Mouse (Mus musculus) heart, adult 18-20 months (tissue): ENCODE measurements around the gene Pgm5. TPM values are rescaled to one million over a fixed set of nuclear protein-coding genes. Genes with fewer than 3 reads are reported as not detected.

Source experiments
- DNase-seq, 2 experiments: peaks; one replicate each; pipeline ENCODE4 v3.0.0; 2021 to 2022; ENCODE audit warnings: mixed read lengths in 1 of 2
- total RNA-seq, 2 experiments: library from RNA; stranded (reverse); gene quantifications; 2 replicates each; pipeline ENCODE4 v1.2.3; 2021

The Pgm5 gene
- total RNA-seq, 2 experiments from 2014 or later: 108 TPM

- DNase-seq: no peak
These were observed 199.3 kb downstream of the Pgm5 start for GRCm38 (mm10) chr19:24662346-24662745.

- peak in 1 of 2 experiments; percentile 31 for DNase-seq
These were observed 204.7 kb downstream of the Pgm5 start for GRCm38 (mm10) chr19:24656981-24657380.

GRCm38 (mm10) chr19:24653230-24653799 is 208.3 kb downstream of the Pgm5 start:
- no peak for DNase-seq

- DNase-seq: no peak
These were observed 209.2 kb downstream of the Pgm5 start for GRCm38 (mm10) chr19:24652342-24653019.

- no peak for DNase-seq
These were observed 210.1 kb downstream of the Pgm5 start for GRCm38 (mm10) chr19:24651595-24651994.

GRCm38 (mm10) chr19:24650428-24650827 is 211.2 kb downstream of the Pgm5 start:
- DNase-seq: no peak

GRCm38 (mm10) chr19:24648016-24648415 is 213.6 kb downstream of the Pgm5 start:
- DNase-seq: no peak

GRCm38 (mm10) chr19:24646162-24646829 is 215.4 kb downstream of the Pgm5 start:
- peak in 1 of 2 experiments; percentile 18 for DNase-seq

- peak; percentile 21 to 49 for DNase-seq
These were observed 216.7 kb downstream of the Pgm5 start for GRCm38 (mm10) chr19:24644971-24645370.

- DNase-seq: no peak
These were observed 220.7 kb downstream of the Pgm5 start for GRCm38 (mm10) chr19:24640982-24641381.

- no peak for DNase-seq
These were observed 223.7 kb downstream of the Pgm5 start for GRCm38 (mm10) chr19:24637988-24638387.

GRCm38 (mm10) chr19:24636616-24637015 is 225.0 kb downstream of the Pgm5 start:
- no peak for DNase-seq

- peak; percentile 69 to 80 for DNase-seq
These were observed 227.1 kb downstream of the Pgm5 start for GRCm38 (mm10) chr19:24634602-24635001.

Other genes starting within 250 kb of the Pgm5 start
- under 1 TPM; 0.12 to 0.28 TPM for gene Tmem252, start 187.8 kb downstream of the Pgm5 start, total RNA-seq
- gene Gm10053, start 13.8 kb upstream of the Pgm5 start, total RNA-seq: 1,000 to 10,000 TPM; 1,047 to 1,076 TPM
- gene Foxd4, start 39.3 kb upstream of the Pgm5 start, total RNA-seq: not detected
- gene Cbwd1, start 99.8 kb upstream of the Pgm5 start, total RNA-seq: 10 to 100 TPM; 11.9 to 13.2 TPM
- gene Dock8, start 137.7 kb upstream of the Pgm5 start, total RNA-seq: 10 to 100 TPM; 21.3 to 31.6 TPM